Mouse (Mus musculus) megakaryocyte, embryonic 14.5 days (primary cell): ENCODE data around the gene Gm8369.

Experiments
- FLI1 ChIP-seq: IDR thresholded peaks from 2 replicates; pipeline ENCODE4 v1.6.1; 2012; ENCODE audit warnings: low read length, inconsistent platforms, mixed read lengths
- GATA1 ChIP-seq: IDR thresholded peaks from 3 replicates; pipeline ENCODE4 v1.6.1; 2012; ENCODE audit warnings: mixed read lengths, low read length, inconsistent platforms, borderline replicate concordance

- TF ChIP-seq GATA1, result no peak
- no peak for TF ChIP-seq FLI1
Measured at GRCm38 (mm10) chr19:11500796-11501195, 15.1 kb downstream of the Gm8369 start.
